Mouse (Mus musculus): ENCODE measurements around the gene Fam209. TPM values are rescaled to one million over a fixed set of nuclear protein-coding genes. Genes with fewer than 3 reads are reported as not detected.
A peak's percentile ranks its signal among the peaks of the same experiment; 100 is the strongest.

The Fam209 gene
- 2.5 and 2.6 TPM in 2 replicates for total RNA-seq (2014; fragmentation: Nextera tagmentation)
- 4.3 and 5.4 TPM in 2 replicates for total RNA-seq (2017)

DNA sequence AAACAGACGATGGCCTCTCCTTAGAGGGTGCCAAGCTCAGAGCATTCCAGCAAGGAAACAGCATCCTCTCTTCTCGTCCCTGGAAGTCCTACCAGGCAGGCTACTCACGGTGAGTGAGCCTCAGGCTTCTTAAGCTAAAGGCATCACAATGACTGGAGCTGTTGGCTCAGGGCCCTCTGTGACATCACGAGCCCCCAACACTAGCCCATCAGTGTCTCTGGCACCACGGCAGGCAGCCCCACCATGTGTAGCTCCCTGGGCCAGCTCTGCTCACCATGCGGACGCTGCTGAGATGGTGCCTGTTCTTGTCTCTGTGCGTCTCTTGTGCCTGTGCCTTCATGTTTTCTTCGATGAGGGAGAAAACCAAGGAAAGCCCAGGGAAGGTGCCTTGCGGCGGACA, at the start of gene Fam209:
Fam209 (plus strand) TSS at position 203 of the 400 bp plus-strand sequence.
- ATAC-seq (replicated peaks; ENCODE audit: poor library complexity, severe bottlenecking): no peak

DNA sequence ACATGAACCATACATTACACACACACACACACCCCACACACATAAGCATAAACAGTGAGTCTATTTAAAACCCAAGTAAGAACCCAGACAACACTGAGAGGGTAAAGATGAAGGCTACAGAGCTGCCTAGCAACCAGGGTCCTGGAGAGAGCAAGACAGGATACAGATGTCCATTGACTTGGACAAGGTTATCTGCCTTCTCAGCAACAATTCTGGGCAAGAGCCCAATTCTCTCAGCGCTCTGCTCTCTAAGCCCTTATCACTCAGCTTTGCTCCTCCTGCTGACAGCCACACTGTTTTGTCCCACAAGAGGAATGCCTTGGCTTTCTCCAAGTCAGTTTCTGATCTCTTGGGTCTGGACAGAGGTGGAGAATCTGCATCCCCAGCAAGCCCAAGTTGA, 41.7 kb upstream of the Fam209 start:
- ATAC-seq (replicated peaks; ENCODE audit: poor library complexity, severe bottlenecking): no peak

DNA sequence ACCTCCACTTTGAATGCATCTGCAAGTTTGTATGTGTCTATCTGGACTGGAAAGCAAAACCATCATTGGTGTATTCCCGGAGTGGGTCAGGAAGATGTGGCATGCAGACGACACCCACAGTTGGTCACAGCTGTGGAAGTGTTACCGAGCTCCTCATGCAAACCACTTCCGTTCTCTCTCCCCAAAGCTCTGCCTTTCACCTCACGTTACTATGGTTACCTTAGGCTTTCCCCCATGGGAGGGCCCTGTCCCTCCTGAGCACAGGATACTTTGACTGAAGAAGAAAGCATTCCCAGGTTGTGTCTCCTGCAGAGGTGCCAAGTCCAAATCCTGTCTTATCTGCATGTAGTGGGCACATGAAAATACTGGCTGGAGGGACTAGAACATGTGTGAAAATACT, 38.6 kb upstream of the Fam209 start:
- ATAC-seq (replicated peaks; ENCODE audit: poor library complexity, severe bottlenecking): peak; percentile 73

DNA sequence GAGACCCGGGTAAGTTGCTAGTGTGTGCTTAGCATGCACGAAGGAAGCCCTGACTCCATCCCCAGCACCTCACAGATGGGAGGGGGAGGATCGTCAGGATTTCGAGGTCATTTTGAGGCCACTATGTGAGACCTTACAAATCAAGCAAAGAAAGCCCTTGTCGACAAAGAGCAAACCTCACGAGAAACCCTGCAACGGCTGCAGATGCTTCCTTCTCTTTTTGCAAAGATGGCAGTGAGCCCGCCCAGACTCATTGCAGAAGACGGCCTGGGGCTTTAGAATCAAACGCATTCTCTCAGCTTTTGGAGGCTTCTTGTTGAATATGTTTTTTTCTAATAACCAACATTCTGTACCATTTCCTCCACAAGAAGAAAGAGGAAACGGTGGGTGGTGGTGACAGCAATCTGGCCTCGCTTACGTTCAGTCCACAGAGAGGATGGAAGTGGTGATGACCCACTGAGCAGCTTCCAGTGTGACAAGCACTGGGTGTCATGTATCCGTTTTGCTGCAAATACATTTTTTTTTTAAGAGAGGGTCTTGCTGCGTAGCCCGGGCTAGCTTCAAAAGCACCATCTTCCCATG, 34.9 kb upstream of the Fam209 start:
- ATAC-seq (replicated peaks; ENCODE audit: poor library complexity, severe bottlenecking): peak; percentile 58

DNA sequence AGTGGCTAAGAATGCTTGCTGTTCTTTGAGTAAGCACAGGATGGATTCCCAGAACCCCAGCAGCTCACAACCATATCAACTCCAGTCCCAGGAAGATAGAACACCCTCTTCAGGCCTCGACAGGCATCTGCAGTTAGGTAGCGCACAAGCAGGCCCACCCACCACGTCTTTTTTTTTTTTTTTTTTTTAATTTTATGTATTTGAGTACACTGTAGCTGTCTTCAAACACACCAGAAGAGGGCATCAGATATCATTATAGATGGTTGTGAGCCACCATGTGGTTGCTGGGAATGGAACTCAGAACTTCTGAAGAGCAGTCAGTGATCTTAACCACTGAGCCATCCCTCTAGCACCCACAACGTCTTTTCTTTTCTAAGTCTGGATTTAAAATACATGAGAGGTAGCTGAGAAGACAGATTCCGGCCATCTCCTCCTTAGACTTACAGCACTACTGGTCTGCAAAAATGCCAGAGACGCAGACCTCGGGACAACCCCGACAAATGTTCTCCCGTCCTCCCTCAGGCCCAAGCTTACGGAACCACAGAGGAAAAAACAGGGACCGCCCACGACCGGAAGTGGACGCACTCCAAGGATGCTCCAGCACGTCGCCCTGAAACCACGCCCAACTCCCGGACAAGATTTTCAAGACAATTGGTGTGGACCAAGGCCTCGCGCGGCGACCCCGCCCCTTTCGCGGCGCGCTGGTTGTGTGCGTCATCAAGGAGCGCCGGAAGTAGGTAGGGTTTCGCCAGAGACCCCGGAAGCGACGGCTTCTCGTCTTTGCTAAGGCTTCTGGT, 32.3 kb upstream of the Fam209 start, which contains the start of gene Rtf2:
Rtf2 (plus strand) TSS at position 714 of the 797 bp plus-strand sequence.
- peak; percentile 81 for ATAC-seq (replicated peaks; ENCODE audit: poor library complexity, severe bottlenecking)

DNA sequence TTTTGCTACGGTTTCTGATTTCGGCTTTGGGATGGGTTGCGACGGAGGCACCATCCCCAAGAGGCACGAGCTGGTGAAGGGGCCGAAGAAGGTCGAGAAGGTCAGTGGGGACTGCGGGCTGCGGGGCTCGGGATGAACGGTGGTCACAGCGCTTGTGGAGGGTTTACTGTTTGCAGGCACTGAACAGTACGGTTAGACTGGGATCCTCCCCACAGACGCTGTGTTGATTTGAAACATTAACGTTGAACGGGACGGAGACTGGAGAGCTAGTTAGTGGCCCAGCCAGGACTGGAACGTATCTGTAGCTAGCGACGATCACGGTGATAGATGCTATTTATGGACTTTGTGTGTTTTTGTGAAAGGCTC, 31.7 kb upstream of the Fam209 start:
- peak; percentile 23 for ATAC-seq (replicated peaks; ENCODE audit: poor library complexity, severe bottlenecking)

DNA sequence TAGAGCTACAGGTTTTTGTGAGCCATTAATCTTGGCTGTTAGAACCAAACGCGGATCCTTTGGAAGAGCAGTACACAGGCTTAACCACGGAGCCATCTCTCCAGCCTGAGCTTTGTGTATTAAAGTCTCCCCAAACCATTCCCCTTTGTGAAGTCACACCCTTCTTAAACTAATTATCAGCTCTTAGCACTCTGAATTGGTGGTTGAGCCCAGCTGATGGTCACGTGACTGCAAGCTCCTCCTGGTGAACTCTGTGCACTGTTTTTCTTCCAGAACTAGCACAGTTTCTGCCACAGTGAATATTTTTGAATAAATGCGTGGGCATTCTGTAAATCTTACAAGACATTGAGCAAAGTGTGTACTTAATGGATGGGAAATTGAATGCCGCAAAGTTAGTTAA, 31.1 kb upstream of the Fam209 start:
- no peak for ATAC-seq (replicated peaks; ENCODE audit: poor library complexity, severe bottlenecking)

DNA sequence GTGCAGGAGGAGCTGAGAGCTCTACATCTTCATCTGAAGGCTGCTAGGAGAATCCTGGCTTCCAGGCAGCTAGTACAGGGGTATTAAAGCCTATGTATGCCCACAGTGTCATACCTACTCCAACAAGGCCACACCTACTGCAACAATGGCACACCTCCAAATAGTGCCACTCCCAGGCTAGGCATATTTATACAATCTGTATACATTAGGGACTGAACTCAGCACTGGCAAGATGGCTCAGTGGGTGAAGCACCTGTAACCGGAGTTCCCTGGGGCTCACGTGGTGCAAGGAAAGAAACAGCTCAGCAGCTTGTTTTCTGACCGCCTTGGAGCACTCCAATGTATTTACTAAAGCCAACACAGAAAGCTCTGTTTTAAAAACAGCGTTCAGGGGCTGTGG, 26.7 kb upstream of the Fam209 start:
- ATAC-seq (replicated peaks; ENCODE audit: poor library complexity, severe bottlenecking): no peak

DNA sequence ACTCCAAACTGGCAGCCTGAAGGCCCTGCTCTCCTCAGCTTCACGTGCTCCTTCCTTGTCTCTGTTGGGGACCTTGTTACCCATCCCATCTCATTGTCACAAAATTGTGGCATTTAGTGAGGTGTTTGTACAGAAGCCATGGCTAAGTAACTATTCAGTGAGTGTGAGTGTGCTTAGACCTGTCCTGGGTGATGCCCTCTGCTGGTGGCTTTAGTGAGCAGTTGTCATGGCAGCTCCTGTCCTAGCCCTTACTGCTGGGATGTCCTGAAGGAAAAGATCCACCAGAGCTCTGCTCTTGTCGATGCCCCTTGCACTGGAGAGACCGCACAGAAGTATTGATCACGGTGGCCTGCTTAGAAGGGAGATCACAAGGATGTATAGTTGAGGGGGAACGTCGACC, 25.0 kb upstream of the Fam209 start:
- ATAC-seq (replicated peaks; ENCODE audit: poor library complexity, severe bottlenecking): peak; percentile 65

DNA sequence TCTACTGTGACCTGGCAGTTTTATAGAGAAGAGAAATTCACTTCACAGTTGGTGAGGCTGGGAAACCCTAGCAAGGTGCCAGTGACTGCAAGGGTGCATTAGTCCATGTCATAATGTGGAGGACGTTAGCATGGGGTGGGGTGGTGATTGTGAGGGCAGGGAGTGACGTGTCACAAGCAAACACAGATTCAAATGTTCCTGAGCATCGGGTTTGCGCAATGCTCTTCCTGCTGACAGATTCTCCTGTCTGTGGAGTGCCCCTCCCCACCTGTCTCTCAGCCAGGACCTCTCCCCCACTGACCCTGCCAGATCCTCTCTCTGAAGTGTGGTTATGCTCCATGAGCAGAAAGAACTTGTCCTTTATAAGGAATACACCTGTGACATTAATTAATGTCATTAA, 24.0 kb upstream of the Fam209 start:
- no peak for ATAC-seq (replicated peaks; ENCODE audit: poor library complexity, severe bottlenecking)

DNA sequence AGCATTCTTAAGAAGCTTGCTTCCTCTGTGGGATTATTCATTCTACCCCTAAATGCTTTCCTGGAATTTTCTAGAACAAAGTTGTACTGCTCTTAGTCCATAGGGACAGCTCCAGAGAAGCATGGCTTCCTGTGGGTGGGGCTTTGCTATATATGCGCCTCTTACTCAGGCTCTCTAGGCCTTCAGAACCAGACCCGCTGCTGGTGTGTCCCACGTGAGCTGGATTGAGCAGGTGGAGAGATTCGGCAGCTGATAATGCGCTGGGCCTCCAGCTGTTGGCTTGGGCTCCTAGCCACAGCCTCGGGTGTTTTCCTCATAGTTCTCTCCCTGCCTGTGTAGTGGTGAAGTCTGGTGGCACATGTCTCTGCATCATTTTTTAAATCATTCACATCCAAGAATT, 21.7 kb upstream of the Fam209 start:
- no peak for ATAC-seq (replicated peaks; ENCODE audit: poor library complexity, severe bottlenecking)

DNA sequence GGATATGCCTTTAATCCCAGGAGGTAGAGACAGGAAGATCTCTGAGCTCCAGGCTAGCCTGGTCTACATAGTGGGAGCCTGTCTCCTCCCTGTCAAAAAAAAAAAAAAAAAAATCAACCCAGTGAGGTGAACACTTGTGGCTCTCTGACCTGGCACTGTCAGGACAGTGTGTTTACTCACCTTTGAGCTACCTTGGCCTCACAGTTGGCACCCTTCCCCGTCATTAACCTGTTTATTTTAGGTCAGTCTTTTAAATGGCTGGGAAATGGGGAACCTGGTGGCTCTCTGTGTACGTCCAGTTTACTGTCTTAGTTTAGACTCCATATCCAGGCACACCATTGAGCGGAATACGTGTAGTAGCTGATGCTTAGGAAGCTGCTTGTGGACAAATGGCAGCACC, 20.3 kb upstream of the Fam209 start:
- ATAC-seq (replicated peaks; ENCODE audit: poor library complexity, severe bottlenecking): no peak

DNA sequence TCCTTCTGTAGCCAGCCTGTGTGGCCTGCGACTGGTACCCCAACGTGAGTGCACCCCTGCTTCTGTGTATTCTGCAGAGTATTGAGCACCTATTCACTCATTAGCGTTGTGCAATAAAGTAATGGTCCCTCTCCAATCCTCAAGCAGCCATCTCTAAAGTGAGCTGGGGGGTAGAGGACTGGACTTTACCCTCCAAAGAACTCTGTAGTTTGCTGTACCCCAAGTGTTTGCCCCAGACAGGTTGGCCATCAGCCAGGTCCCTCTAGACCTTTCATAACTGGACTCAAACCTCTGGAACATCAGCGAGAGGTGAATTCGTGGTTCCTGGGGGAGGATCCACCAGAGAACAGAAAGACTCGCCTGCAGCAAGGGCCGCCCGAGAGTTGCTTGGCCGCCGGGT, 19.9 kb upstream of the Fam209 start:
- no peak for ATAC-seq (replicated peaks; ENCODE audit: poor library complexity, severe bottlenecking)

DNA sequence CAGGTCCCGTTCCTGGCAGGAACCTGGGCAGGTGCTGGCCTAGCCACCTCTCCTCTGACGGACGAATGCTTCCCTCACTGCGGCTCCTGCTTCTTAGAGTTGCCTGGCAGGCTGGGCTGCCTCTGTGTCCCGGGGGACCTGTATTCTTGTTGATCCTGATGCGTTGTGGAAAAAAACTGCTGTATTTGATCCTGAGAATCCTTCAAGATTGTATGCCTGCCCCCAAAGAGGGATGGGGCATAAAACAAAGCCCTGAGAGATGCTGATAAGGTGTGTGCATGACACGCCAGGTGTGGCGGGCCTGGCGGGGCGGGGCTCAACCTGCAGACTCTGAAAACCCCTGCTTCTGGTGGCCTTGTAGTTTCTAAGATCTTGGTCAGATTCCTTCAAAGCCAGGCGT, 13.8 kb upstream of the Fam209 start, which contains the start of gene Gcnt7:
Gcnt7 (minus strand) TSS at position 101 of the 400 bp plus-strand sequence.
- ATAC-seq (replicated peaks; ENCODE audit: poor library complexity, severe bottlenecking): no peak

DNA sequence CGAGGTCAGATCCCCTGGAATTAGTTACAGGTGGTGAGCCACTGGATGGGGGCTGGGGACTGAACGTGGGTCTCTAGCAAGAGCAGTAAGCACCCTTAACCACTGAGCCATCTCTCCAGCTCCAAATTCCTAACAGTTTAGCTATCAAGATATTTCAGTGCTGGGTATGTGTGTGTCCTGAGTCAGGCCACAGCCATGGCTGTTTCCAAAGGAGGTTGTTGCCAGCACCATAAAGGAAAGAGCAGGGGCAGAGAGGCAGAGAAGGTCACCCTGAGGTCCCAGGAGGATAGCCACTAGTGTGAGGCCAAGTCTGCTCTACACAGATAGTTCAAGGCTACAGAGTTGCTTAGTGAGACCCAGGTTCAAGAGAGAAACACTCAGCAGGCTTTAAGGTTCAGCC, 11.7 kb upstream of the Fam209 start:
- no peak for ATAC-seq (replicated peaks; ENCODE audit: poor library complexity, severe bottlenecking)

DNA sequence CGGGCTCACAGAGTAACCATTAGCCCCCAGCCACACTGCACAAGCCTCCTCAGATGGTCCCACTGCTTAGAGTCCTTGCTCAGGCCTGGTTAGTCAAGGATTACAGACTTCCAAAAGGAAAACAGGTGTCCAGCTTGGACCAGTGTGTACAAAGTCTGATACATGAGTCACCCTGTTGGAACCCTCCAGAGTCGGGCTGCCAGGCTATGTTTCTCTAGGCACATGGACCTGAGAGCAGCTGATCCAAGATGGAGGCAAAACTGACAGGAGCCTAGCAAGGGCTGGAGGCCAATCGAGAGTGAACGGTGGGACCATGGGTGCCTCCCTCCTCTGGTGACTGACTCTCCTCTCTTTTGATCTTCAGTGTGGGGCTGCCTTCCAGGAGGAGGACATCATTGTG, 9.5 kb upstream of the Fam209 start:
- no peak for ATAC-seq (replicated peaks; ENCODE audit: poor library complexity, severe bottlenecking)

DNA sequence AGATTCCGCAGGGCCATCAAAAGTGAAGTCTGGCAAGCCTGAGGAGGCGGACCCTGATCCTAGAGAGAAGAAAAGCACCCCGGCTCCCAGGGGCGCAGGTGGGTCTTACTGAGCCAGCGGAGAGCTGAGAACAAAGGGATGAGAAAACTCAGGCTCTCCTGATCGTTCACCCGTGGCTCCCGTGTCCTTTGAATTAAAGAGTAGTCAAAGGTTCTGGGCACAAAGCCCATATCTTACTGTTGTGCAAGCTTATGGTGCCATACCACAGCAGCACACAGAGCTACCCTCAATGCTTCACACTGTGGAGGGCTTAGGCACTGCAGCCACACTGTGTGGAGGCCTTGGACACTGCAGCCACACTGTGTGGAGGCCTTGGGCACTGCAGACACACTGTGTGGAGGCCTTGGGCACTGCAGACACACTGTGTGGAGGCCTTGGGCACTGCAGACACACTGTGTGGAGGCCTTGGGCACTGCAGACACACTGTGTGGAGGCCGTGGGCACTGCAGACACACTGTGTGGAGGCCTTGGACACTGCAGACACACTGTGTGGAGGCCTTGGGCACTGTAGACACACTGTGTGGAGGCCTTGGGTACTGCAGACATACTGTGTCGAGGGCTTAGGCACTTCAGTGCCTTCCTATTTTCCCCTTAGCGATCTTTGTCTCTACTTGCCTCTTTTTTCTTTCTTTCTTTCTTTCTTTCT, 5.7 kb upstream of the Fam209 start:
- 0 out of 2 replicates have a peak, but pooled peaks have one; percentile 20 for ATAC-seq (replicated peaks; ENCODE audit: poor library complexity, severe bottlenecking)

DNA sequence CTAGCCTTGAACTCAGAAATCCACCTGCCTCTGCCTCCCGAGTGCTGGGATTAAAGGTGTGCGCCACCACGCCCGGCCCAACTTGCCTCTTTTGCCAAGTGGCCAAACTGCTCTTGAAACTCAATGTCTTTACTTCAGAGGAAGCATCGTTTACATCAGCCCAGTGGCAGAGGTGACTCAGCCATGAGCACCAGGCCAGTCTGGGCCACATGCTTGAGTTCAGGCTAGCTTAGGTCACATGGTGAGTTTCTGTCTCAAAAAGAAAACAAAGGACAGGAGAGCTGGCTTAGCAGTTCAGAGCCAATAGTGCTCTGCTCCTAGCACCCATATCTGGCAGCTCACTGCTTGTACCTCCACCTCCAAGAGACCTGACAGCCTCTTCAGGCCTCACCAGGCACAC, 5.1 kb upstream of the Fam209 start:
- ATAC-seq (replicated peaks; ENCODE audit: poor library complexity, severe bottlenecking): no peak

DNA sequence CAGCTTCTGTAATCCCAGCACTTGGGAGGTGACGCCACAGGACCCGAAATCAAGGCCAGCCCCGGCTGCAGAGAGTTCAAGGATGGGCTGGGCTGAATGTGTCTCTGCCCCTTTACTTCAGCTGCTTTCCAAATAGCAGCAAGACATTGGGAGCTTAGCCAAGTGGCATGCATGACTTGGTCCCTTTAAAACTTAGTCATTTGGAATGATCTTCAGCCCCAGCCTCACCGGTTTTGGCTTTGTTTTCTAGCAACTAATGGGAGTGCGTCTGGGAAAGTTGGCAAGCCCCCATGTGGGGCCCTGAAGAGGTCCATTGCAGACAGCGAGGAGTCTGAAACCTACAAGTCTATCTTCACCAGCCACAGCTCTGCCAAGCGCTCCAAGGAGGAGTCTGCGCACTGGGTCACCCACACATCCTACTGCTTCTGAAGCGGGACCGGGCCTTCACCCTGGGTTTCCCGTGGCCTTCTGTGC, 3.9 kb upstream of the Fam209 start:
- ATAC-seq (replicated peaks; ENCODE audit: poor library complexity, severe bottlenecking): no peak

DNA sequence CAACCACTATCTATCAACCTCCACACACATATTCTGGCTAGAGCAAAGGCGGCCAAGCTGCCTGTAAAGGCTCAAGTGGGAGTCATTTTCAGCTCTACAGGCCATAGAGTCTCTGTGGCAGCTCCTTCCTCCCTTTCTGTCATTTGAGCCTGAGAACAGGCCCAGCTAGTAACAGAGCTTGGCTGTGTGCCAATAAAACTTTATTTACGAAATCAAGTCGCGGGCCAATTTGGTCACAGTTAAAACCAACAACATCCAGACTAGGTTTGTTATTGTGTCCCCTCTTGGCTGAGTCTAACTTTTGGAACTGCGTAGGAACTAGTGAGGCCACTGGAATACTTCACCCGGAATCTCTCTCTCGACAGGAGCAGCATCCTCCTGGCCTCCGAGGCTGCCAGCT, 1.3 kb downstream of the Fam209 start:
- no peak; the same call in 1 of the 2 replicates for ATAC-seq (replicated peaks; ENCODE audit: poor library complexity, severe bottlenecking)

DNA sequence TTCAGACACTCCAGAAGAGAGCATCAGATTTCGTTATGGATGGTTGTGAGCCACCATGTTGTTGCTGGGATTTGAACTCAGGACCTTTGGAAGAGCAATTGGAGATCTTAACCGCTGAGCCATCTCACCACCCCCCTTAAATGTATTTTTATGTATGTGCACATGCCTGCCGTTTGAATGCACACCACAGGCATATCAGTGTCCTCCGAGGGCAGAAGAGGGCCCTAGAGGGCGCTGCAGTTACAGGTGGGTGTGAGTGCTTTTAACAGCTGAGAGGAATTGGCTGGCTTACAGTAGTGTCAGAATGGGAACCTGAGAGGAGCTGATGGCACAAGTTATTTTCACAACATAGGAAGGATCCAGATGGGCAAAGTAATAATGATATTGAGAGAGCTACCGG, 2.6 kb downstream of the Fam209 start:
- ATAC-seq (replicated peaks; ENCODE audit: poor library complexity, severe bottlenecking): peak; percentile 58
